Mouse (Mus musculus): Measurements from ENCODE around the gene Nrxn2. TPM values are rescaled to one million over a fixed set of nuclear protein-coding genes. Genes with fewer than 3 reads are reported as not detected.

Nrxn2 gene
- polyA plus RNA-seq, 1 experiment from 2014 or later = 41.7 TPM

GRCm38 (mm10) chr19:6385821-6386220 lies 32.7 kb upstream of the Nrxn2 start:
- Histone ChIP-seq H3K27ac (ENCODE audit: low read depth, low read length) (no peak overlapping the region), H3K4me1 (ENCODE audit: control insufficient read depth, insufficient read depth, low read length) (peaks cover 3% of the 10 kb centered on the region; the same call in 1 of the 2 replicates), H3K36me3 (ENCODE audit: control insufficient read depth, insufficient read depth, low read length) (no peaks in the 10 kb centered on the region), H3K4me3 (ENCODE audit: low read depth, low read length) (no peak overlapping the region), H3K4me2 (ENCODE audit: low read length) (no peak overlapping the region), H3K9ac (ENCODE audit: low read length) (no peak overlapping the region), H3K27me3 (replicated peaks; ENCODE audit: control insufficient read depth, insufficient read depth, low read length) (no peaks in the 10 kb centered on the region), H3K9me3 (replicated peaks; ENCODE audit: control insufficient read depth, low read length) (no peaks in the 10 kb centered on the region)
- 80% methylated on average over 7 of the region's 7 CpGs for WGBS
- no peak for DNase-seq (ENCODE audit: low spot score)
- no peak for ATAC-seq

- Histone ChIP-seq H3K9ac (ENCODE audit: low read length) (no peak overlapping the region), H3K27ac (ENCODE audit: low read depth, low read length) (no peak overlapping the region), H3K4me3 (ENCODE audit: low read depth, low read length) (no peak overlapping the region), H3K4me1 (ENCODE audit: control insufficient read depth, insufficient read depth, low read length) (peaks cover 3% of the 10 kb centered on the region; the same call in 1 of the 2 replicates), H3K4me2 (ENCODE audit: low read length) (no peak overlapping the region), H3K27me3 (replicated peaks; ENCODE audit: control insufficient read depth, insufficient read depth, low read length) (no peaks in the 10 kb centered on the region), H3K9me3 (replicated peaks; ENCODE audit: control insufficient read depth, low read length) (no peaks in the 10 kb centered on the region), H3K36me3 (ENCODE audit: control insufficient read depth, insufficient read depth, low read length) (no peaks in the 10 kb centered on the region)
- DNase-seq (ENCODE audit: low spot score) = no peak
- 60% methylated on average over 9 of the region's 9 CpGs for WGBS
- no peak for ATAC-seq
These were observed 32.3 kb upstream of the Nrxn2 start for GRCm38 (mm10) chr19:6386234-6386633.

GRCm38 (mm10) chr19:6388006-6388405 lies 30.5 kb upstream of the Nrxn2 start:
- Histone ChIP-seq H3K4me1 (ENCODE audit: control insufficient read depth, insufficient read depth, low read length) (peaks cover 3% of the 10 kb centered on the region; the same call in 1 of the 2 replicates), H3K27me3 (replicated peaks; ENCODE audit: control insufficient read depth, insufficient read depth, low read length) (no peaks in the 10 kb centered on the region), H3K4me2 (ENCODE audit: low read length) (no peak overlapping the region), H3K9me3 (replicated peaks; ENCODE audit: control insufficient read depth, low read length) (no peaks in the 10 kb centered on the region), H3K4me3 (ENCODE audit: low read depth, low read length) (no peak overlapping the region), H3K27ac (ENCODE audit: low read depth, low read length) (no peak overlapping the region), H3K9ac (ENCODE audit: low read length) (no peak overlapping the region), H3K36me3 (ENCODE audit: control insufficient read depth, insufficient read depth, low read length) (no peaks in the 10 kb centered on the region)
- WGBS = 88% methylated on average over 13 of the region's 13 CpGs
- ATAC-seq (no peak), DNase-seq (ENCODE audit: low spot score) (no peak)

GRCm38 (mm10) chr19:6389803-6390202 lies 28.7 kb upstream of the Nrxn2 start:
- Histone ChIP-seq H3K4me3 (ENCODE audit: low read depth, low read length) (peak overlapping the region; percentile 19), H3K36me3 (ENCODE audit: control insufficient read depth, insufficient read depth, low read length) (no peaks in the 10 kb centered on the region), H3K27me3 (replicated peaks; ENCODE audit: control insufficient read depth, insufficient read depth, low read length) (no peaks in the 10 kb centered on the region), H3K4me1 (ENCODE audit: control insufficient read depth, insufficient read depth, low read length) (peaks cover 3% of the 10 kb centered on the region; the same call in 1 of the 2 replicates), H3K4me2 (ENCODE audit: low read length) (peak overlapping the region; percentile 40), H3K27ac (ENCODE audit: low read depth, low read length) (no peak overlapping the region), H3K9me3 (replicated peaks; ENCODE audit: control insufficient read depth, low read length) (no peaks in the 10 kb centered on the region), H3K9ac (ENCODE audit: low read length) (peak overlapping the region; percentile 21; the same call in 1 of the 2 replicates)
- 0 out of 2 replicates have a peak, but pooled peaks have one; percentile 29 for ATAC-seq
- DNase-seq (ENCODE audit: low spot score) = no peak
- 6% methylated on average over 16 of the region's 16 CpGs for WGBS

- Histone ChIP-seq H3K4me3 (ENCODE audit: low read depth, low read length) (no peak overlapping the region), H3K4me2 (ENCODE audit: low read length) (no peak overlapping the region), H3K9ac (ENCODE audit: low read length) (no peak overlapping the region), H3K27me3 (replicated peaks; ENCODE audit: control insufficient read depth, insufficient read depth, low read length) (no peaks in the 10 kb centered on the region), H3K27ac (ENCODE audit: low read depth, low read length) (no peak overlapping the region), H3K9me3 (replicated peaks; ENCODE audit: control insufficient read depth, low read length) (no peaks in the 10 kb centered on the region), H3K36me3 (ENCODE audit: control insufficient read depth, insufficient read depth, low read length) (no peaks in the 10 kb centered on the region), H3K4me1 (ENCODE audit: control insufficient read depth, insufficient read depth, low read length) (peaks cover 3% of the 10 kb centered on the region; the same call in 1 of the 2 replicates)
- ATAC-seq (no peak), DNase-seq (ENCODE audit: low spot score) (no peak)
- WGBS = 61% methylated on average over 6 of the region's 6 CpGs
These were observed 28.3 kb upstream of the Nrxn2 start for GRCm38 (mm10) chr19:6390251-6390650.

- ATAC-seq = no peak
- 95% methylated on average over 14 of the region's 14 CpGs for WGBS
- H3K36me3 ChIP-seq (ENCODE audit: control insufficient read depth, insufficient read depth, low read length) = no peaks in the 10 kb centered on the region
These were observed 25.7 kb upstream of the Nrxn2 start for GRCm38 (mm10) chr19:6392743-6393393.

GRCm38 (mm10) chr19:6393637-6394036 lies 24.9 kb upstream of the Nrxn2 start:
- Histone ChIP-seq H3K9ac (ENCODE audit: low read length) (no peak overlapping the region), H3K4me1 (ENCODE audit: control insufficient read depth, insufficient read depth, low read length) (peaks cover 7% of the 10 kb centered on the region; the same call in 1 of the 2 replicates), H3K36me3 (ENCODE audit: control insufficient read depth, insufficient read depth, low read length) (no peaks in the 10 kb centered on the region), H3K4me3 (ENCODE audit: low read depth, low read length) (no peak overlapping the region), H3K27me3 (replicated peaks; ENCODE audit: control insufficient read depth, insufficient read depth, low read length) (no peaks in the 10 kb centered on the region), H3K9me3 (replicated peaks; ENCODE audit: control insufficient read depth, low read length) (no peaks in the 10 kb centered on the region), H3K4me2 (ENCODE audit: low read length) (no peak overlapping the region), H3K27ac (ENCODE audit: low read depth, low read length) (no peak overlapping the region)
- no peak for ATAC-seq
- 88% methylated on average over 16 of the region's 16 CpGs for WGBS
- no peak for DNase-seq (ENCODE audit: low spot score)

More at GRCm38 (mm10) chr19:6392743-6393393, 25.7 kb upstream of the Nrxn2 start:
- no peaks in the 10 kb centered on the region for H3K9me3 ChIP-seq (replicated peaks; ENCODE audit: control insufficient read depth, low read length)
- no peak for DNase-seq (ENCODE audit: low spot score)
- no peak overlapping the region for H3K4me3 ChIP-seq (ENCODE audit: low read depth, low read length)
- H3K9ac ChIP-seq (ENCODE audit: low read length) = no peak overlapping the region
- no peak overlapping the region for H3K4me2 ChIP-seq (ENCODE audit: low read length)
- no peak overlapping the region for H3K27ac ChIP-seq (ENCODE audit: low read depth, low read length)
- no peaks in the 10 kb centered on the region for H3K27me3 ChIP-seq (replicated peaks; ENCODE audit: control insufficient read depth, insufficient read depth, low read length)
- peaks cover 3% of the 10 kb centered on the region; the same call in 1 of the 2 replicates for H3K4me1 ChIP-seq (ENCODE audit: control insufficient read depth, insufficient read depth, low read length)

GRCm38 (mm10) chr19:6396237-6396636 lies 22.3 kb upstream of the Nrxn2 start:
- H3K27me3 ChIP-seq (replicated peaks; ENCODE audit: control insufficient read depth, insufficient read depth, low read length) = peaks cover 10% of the 10 kb centered on the region; the same call in 1 of the 2 replicates
- peaks cover 11% of the 10 kb centered on the region; the same call in 1 of the 2 replicates for H3K4me1 ChIP-seq (ENCODE audit: control insufficient read depth, insufficient read depth, low read length)
- no peak overlapping the region for H3K4me2 ChIP-seq (ENCODE audit: low read length)
- ATAC-seq = no peak
- 87% methylated on average over 5 of the region's 5 CpGs for WGBS
- no peaks in the 10 kb centered on the region for H3K9me3 ChIP-seq (replicated peaks; ENCODE audit: control insufficient read depth, low read length)
- H3K4me3 ChIP-seq (ENCODE audit: low read depth, low read length) = no peak overlapping the region
- no peaks in the 10 kb centered on the region for H3K36me3 ChIP-seq (ENCODE audit: control insufficient read depth, insufficient read depth, low read length)
- no peak overlapping the region for H3K9ac ChIP-seq (ENCODE audit: low read length)
- H3K27ac ChIP-seq (ENCODE audit: low read depth, low read length) = no peak overlapping the region
- DNase-seq (ENCODE audit: low spot score) = no peak

- WGBS = 87% methylated on average over 22 of the region's 22 CpGs
- Histone ChIP-seq H3K36me3 (ENCODE audit: control insufficient read depth, insufficient read depth, low read length) (no peaks in the 10 kb centered on the region), H3K9ac (ENCODE audit: low read length) (no peak overlapping the region), H3K27me3 (replicated peaks; ENCODE audit: control insufficient read depth, insufficient read depth, low read length) (peaks cover 17% of the 10 kb centered on the region; the same call in 1 of the 2 replicates), H3K4me2 (ENCODE audit: low read length) (no peak overlapping the region), H3K27ac (ENCODE audit: low read depth, low read length) (no peak overlapping the region), H3K4me1 (ENCODE audit: control insufficient read depth, insufficient read depth, low read length) (peaks cover 17% of the 10 kb centered on the region), H3K9me3 (replicated peaks; ENCODE audit: control insufficient read depth, low read length) (no peaks in the 10 kb centered on the region), H3K4me3 (ENCODE audit: low read depth, low read length) (no peak overlapping the region)
- ATAC-seq (no peak), DNase-seq (ENCODE audit: low spot score) (no peak)
These were observed 20.8 kb upstream of the Nrxn2 start for GRCm38 (mm10) chr19:6397582-6398249.

Data from forebrain, embryonic 14.5 days (tissue).